Mouse (Mus musculus): Measurements from ENCODE around the gene Siglec1. TPM values are rescaled to one million over a fixed set of nuclear protein-coding genes. Genes with fewer than 3 reads are reported as not detected.

Siglec1 gene
- total RNA-seq, 2 experiments from 2014 or later, result 0.55 to 0.57 TPM

Small RNA genes lying within 50 kb of the gene (microRNA-seq; reads per million reads assigned to microRNA genes)
- 0 reads per million in 2 experiments for gene Mir6973b

Other genes starting within 250 kb of the Siglec1 start
- gene 4930402H24Rik, start 180.4 kb downstream of the Siglec1 start, total RNA-seq (2021), result 10 to 100 TPM; 80.0 to 83.6 TPM
- 100 to 1,000 TPM; 117 to 122 TPM for gene Atrn, start 180.3 kb downstream of the Siglec1 start, total RNA-seq (2021)
- gene Gfra4, start 43.7 kb downstream of the Siglec1 start, total RNA-seq (2021), result 10 to 100 TPM; 52.8 to 56.6 TPM
- gene Adam33, start 23.0 kb downstream of the Siglec1 start, total RNA-seq (2021), result under 1 TPM; 0.50 to 0.67 TPM
- 10 to 100 TPM in 1 of 2 experiments, 1 to 10 TPM in 1; 8.8 to 12.5 TPM for gene Hspa12b, start 40.5 kb upstream of the Siglec1 start, total RNA-seq (2021)
- not detected for gene Gm11037, start 46.7 kb upstream of the Siglec1 start, total RNA-seq (2021)
- gene 1700037H04Rik, start 73.3 kb upstream of the Siglec1 start, total RNA-seq (2021), result 10 to 100 TPM; 64.5 to 64.6 TPM
- gene Cenpb, start 93.3 kb upstream of the Siglec1 start, total RNA-seq (2021), result 100 to 1,000 TPM; 102 to 109 TPM
- gene Cdc25b, start 100.2 kb upstream of the Siglec1 start, total RNA-seq (2021), result 10 to 100 TPM; 17.3 to 20.8 TPM
- 10 to 100 TPM; 16.2 to 18.0 TPM for gene Spef1, start 100.5 kb upstream of the Siglec1 start, total RNA-seq (2021)
- gene Ap5s1, start 120.3 kb upstream of the Siglec1 start, total RNA-seq (2021), result 10 to 100 TPM; 25.4 to 26.2 TPM
- 1 to 10 TPM; 8.4 to 9.9 TPM for gene Mavs, start 147.3 kb upstream of the Siglec1 start, total RNA-seq (2021)
- 10 to 100 TPM; 58.3 to 60.1 TPM for gene Pank2, start 175.7 kb upstream of the Siglec1 start, total RNA-seq (2021)